Mouse (Mus musculus) brain, embryonic 14.5 days (tissue): Measurements from ENCODE around the gene Mgrn1. TPM values are rescaled to one million over a fixed set of nuclear protein-coding genes. Genes with fewer than 3 reads are reported as not detected.
A peak's percentile ranks its signal among the peaks of the same experiment; 100 is the strongest.

Experiments
- DNase-seq: peaks from one replicate; pipeline ENCODE4 v3.0.0-alpha.2; 2011; ENCODE audit warnings: low read depth
- CTCF ChIP-seq: fragments of 200-500 bp; IDR thresholded peaks from 2 replicates; pipeline ENCODE4 v1.5.1; 2012; ENCODE audit warnings: inconsistent platforms, mild to moderate bottlenecking, moderate library complexity, borderline replicate concordance; ENCODE audit not compliant: insufficient read depth, insufficient read length; ENCODE audit errors: extremely low read depth
- POLR2A ChIP-seq: fragments of 200-500 bp; IDR thresholded peaks from 2 replicates; pipeline ENCODE4 v1.6.1; 2012; ENCODE audit warnings: mild to moderate bottlenecking, inconsistent platforms, borderline replicate concordance; ENCODE audit not compliant: poor library complexity, insufficient read depth, insufficient read length, severe bottlenecking; ENCODE audit errors: extremely low read depth
- polyA plus RNA-seq: library from polyadenylated mRNA; depleted of rRNA; stranded (reverse); fragments of >200 nt; gene quantifications from 2 replicates; pipeline ENCODE4 v1.2.3, GENCODE M21; 2012

The Mgrn1 gene
- polyA plus RNA-seq, 1 experiment, result 169 TPM

- no peak for DNase-seq
Observed at GRCm38 (mm10) chr16:4963346-4963745, 77.3 kb downstream of the Mgrn1 start.

GRCm38 (mm10) chr16:4963797-4964709, 78.0 kb downstream of the Mgrn1 start, which contains the start of gene Anks3:
Anks3 (minus strand) TSS chr16:4964205.
- DNase-seq, result peak; percentile 99
- TF ChIP-seq CTCF, result no peak
- peak; percentile 71 for TF ChIP-seq POLR2A

More at GRCm38 (mm10) chr16:4963346-4963745, 77.3 kb downstream of the Mgrn1 start:
- TF ChIP-seq POLR2A, result no peak
- no peak for TF ChIP-seq CTCF

GRCm38 (mm10) chr16:4964731-4965391, 78.8 kb downstream of the Mgrn1 start:
- DNase-seq, result peak; percentile 5
- no peak for TF ChIP-seq POLR2A
- no peak for TF ChIP-seq CTCF

- no peak for DNase-seq
- TF ChIP-seq POLR2A (no peak), CTCF (no peak)
Observed at GRCm38 (mm10) chr16:4965392-4966129, 79.5 kb downstream of the Mgrn1 start.

- no peak for TF ChIP-seq CTCF
- no peak for TF ChIP-seq POLR2A
Observed at GRCm38 (mm10) chr16:4968426-4968825, 82.4 kb downstream of the Mgrn1 start.

GRCm38 (mm10) chr16:4969055-4969843, 83.2 kb downstream of the Mgrn1 start:
- TF ChIP-seq CTCF (no peak), POLR2A (no peak)

More at GRCm38 (mm10) chr16:4968426-4968825, 82.4 kb downstream of the Mgrn1 start:
- no peak for DNase-seq

GRCm38 (mm10) chr16:4971626-4972025, 85.6 kb downstream of the Mgrn1 start:
- DNase-seq, result no peak
- TF ChIP-seq CTCF (no peak), POLR2A (no peak)

More at GRCm38 (mm10) chr16:4969055-4969843, 83.2 kb downstream of the Mgrn1 start:
- DNase-seq, result no peak

- no peak for TF ChIP-seq POLR2A
- TF ChIP-seq CTCF, result no peak
- DNase-seq, result peak; percentile 11
Observed at GRCm38 (mm10) chr16:4974521-4974920, 88.5 kb downstream of the Mgrn1 start.

GRCm38 (mm10) chr16:4976180-4976579, 90.1 kb downstream of the Mgrn1 start:
- TF ChIP-seq CTCF, result no peak
- no peak for TF ChIP-seq POLR2A
- no peak for DNase-seq

GRCm38 (mm10) chr16:4978275-4979051, 92.4 kb downstream of the Mgrn1 start:
- no peak for TF ChIP-seq CTCF
- no peak for TF ChIP-seq POLR2A
- DNase-seq, result no peak
